24 mouse cellular contexts compared by ENCODE assay signal in genomic region chr19:31546063-31546462, GRCm38 (mm10).
"Had no signal": no experiment of that assay in that cellular context is flagged by ENCODE, and none has a peak within 500 bp of the region (broad histone marks: within the 10 kb centered on the region; RNA-seq: fewer than 3 reads in every experiment).

No protein-coding gene starts in this region.

- H3K4me3 ChIP-seq: layer of hippocampus, adult 2 months; limb, embryonic 10.5 days; limb, embryonic 13.5 days; midbrain, embryonic 13.5 days; myocyte; neural tube, embryonic 13.5 days; stomach, embryonic 15.5 days had no signal

- H3K27me3 ChIP-seq: limb, embryonic 13.5 days; midbrain, embryonic 13.5 days; neural tube, embryonic 13.5 days; stomach, embryonic 15.5 days had no signal

- H3K4me1 ChIP-seq: midbrain, embryonic 13.5 days; neural tube, embryonic 13.5 days; stomach, embryonic 15.5 days had no signal

- H3K9ac ChIP-seq: hindbrain, embryonic 14.5 days; limb, embryonic 13.5 days; liver, embryonic 14.5 days; liver, postnatal 0 days; midbrain, embryonic 13.5 days; neural tube, embryonic 13.5 days; stomach, embryonic 15.5 days had no signal

- H3K4me2 ChIP-seq: hindbrain, embryonic 14.5 days; limb, embryonic 13.5 days; midbrain, embryonic 13.5 days; neural tube, embryonic 13.5 days; stomach, embryonic 15.5 days had no signal

- DNase-seq: kidney, adult 8-10 months; layer of hippocampus, adult 9-11 months; liver; liver, postnatal 0 days; lung, postnatal 14 days; retina, postnatal 1 day; right cerebral cortex, postnatal 25 days; spleen, adult 18-20 months; thymus, adult 2 months; thymus, postnatal 14 days; thymus, postnatal 4 days had no signal

- ATAC-seq: hindbrain, postnatal 0 days; inflammation-experienced regulatory T-cells, adult 6 months; liver, postnatal 0 days; midbrain, embryonic 13.5 days; midbrain, embryonic 16.5 days had no signal

- H3K36me3 ChIP-seq: limb, embryonic 10.5 days; limb, embryonic 13.5 days; midbrain, embryonic 13.5 days; neural tube, embryonic 13.5 days; stomach, embryonic 15.5 days had no signal

- H3K27ac ChIP-seq: hindbrain, embryonic 14.5 days; hindbrain, postnatal 0 days; layer of hippocampus, adult 2 months; limb, embryonic 10.5 days; limb, embryonic 13.5 days; liver, embryonic 14.5 days; macrophage; midbrain, embryonic 13.5 days; neural tube, embryonic 13.5 days; stomach, embryonic 15.5 days had no signal

- H3K9me3 ChIP-seq: limb, embryonic 10.5 days; limb, embryonic 13.5 days; midbrain, embryonic 13.5 days; neural tube, embryonic 13.5 days; stomach, embryonic 15.5 days had no signal
